Mouse (Mus musculus) small intestine, adult 10 weeks (tissue): ENCODE results near the gene Cyp2j13. TPM values are rescaled to one million over a fixed set of nuclear protein-coding genes. Genes with fewer than 3 reads are reported as not detected.

ENCODE experiments used
- polyA plus RNA-seq: library from polyadenylated mRNA; stranded (reverse); fragments of 350-450 nt; fragmentation: Illumina TruSeq; extraction: RNeasy Lipid Tissue Mini Kit (QIAGEN cat#74804); gene quantifications from one replicate; pipeline ENCODE4 v1.2.3, GENCODE M21; 2014; ENCODE audit warnings: low replicate concordance

The Cyp2j13 gene
- not detected for polyA plus RNA-seq

DNA sequence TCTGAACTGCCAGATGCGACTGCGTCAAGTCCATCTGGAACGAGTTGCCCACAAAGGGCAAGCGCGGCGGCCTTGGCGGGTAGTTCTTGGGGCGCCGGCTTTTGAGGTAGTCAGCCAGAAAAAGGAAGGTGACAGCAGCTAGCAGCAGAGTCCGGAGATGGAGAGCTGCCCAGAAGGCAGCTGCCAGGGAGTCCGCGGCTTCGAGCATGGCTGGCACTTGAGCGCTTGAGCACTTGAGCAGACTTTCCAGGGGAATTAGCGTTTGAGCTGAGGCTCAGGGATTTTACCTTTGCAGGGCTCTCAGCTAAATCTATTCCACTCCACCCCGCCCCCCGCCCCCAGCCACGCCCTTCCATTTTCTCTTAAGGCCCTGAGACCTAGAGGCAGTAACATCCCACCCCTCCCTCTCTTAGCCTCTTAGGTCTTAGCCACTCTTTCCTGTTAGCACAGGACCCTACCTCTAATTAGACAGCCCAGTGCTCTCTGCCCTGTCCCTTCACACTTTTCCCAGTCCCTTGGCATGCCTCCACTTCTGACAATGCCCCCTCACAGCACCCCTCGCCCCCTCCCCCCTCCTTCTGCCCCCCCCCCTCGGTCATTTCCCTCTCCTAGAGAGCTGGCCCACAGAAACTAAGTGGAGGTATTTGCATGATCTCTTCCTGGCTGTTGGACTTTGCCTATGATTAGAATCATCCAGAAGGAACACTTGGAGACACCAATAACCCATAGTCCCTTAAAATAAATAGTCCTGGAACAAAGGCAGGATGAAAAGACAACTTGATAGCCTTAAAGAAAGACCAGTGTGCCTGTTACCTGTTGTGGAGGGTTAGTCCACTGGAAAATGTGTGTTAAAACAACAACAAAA, at the start of gene Cyp2j13:
Cyp2j13 (minus strand) TSS at position 286 of the 865 bp plus-strand sequence.

Other genes with a start within 250 kb of the Cyp2j13 start
- gene Hook1, start 110.3 kb downstream of the Cyp2j13 start, polyA plus RNA-seq: 253 TPM
- 0.48 TPM for gene Cyp2j12, start 63.6 kb upstream of the Cyp2j13 start, polyA plus RNA-seq
- not detected for gene Cyp2j7, start 159.1 kb upstream of the Cyp2j13 start, polyA plus RNA-seq